Mouse (Mus musculus): Measurements from ENCODE around the gene Psma5. TPM values are rescaled to one million over a fixed set of nuclear protein-coding genes. Genes with fewer than 3 reads are reported as not detected.

Gene Psma5
- polyA plus RNA-seq, 1 experiment from 2014 or later = 263 TPM

DNA sequence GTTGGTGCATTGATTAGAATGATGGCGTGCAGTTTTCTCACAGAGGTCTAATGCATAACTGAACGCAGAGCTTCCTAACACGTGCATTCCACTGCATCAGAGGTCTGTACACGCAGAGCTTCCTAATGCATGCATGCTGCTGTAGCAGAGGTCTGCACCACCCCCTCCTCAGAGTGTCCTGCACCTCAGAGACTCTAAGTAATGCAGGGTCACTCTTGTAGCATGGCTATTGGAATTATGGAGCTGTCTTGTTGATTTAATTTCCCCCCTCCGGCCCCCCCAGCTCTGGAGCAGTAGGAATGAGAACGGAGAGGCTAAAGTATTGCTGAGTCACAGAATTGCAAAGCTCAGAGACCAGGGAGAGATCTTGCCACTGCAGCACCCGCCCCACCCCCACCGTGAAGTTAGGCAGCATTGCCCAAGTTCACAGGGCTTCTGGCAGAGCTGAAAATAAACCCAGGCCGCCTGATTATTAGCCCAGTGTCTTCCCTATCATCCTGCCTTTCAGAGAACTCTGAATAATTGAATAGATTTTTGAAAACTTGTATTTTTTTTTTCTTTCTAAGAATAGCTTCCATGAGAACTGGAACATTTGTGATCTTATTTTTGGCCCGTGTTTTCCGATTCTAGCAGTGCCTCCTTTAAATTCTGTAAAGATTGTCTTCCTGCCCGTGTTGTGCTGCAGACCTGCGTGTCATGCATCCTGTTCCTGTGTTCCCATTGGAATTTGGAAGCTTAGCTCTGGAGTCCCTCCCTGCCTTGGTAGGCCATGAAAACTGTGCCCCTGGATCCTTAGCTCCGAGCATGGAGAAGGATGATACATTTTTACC, 39.7 kb downstream of the Psma5 start:
- H3K9me3 ChIP-seq = no peaks in the 10 kb centered on the region
- no peaks in the 10 kb centered on the region for H3K27me3 ChIP-seq
- H3K9ac ChIP-seq = no peak overlapping the region
- H3K36me3 ChIP-seq = no peaks in the 10 kb centered on the region
- H3K27ac ChIP-seq = peak overlapping the region; percentile 55
- peak; percentile 50; the same call in 1 of the 2 replicates for ATAC-seq (ENCODE audit: insufficient number of reproducible peaks, insufficient read depth, low FRiP score, low TSS enrichment)
- 15% methylated on average over 14 of the region's 14 CpGs for WGBS
- H3K4me3 ChIP-seq = no peak overlapping the region
- H3K4me1 ChIP-seq = peaks cover 25% of the 10 kb centered on the region
- H3K4me2 ChIP-seq (replicated peaks) = peak overlapping the region; percentile 28

DNA sequence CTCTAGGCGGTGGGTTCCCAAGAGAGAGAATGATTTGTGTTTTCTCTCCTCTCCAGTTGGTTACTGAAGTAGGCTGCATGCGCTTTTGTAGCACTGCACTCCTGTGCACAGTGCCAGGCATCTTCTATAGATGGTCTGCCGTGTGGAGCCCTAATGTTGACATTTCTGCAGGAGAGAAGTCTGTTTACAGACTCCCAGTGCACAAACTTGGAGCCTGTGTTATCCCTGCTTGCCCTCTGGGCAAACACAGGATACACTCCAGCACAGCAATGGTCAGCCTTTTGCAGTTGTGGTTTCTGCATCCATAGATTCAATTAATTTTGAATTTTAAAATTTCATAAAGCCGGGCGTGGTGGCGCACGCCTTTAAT, 40.3 kb downstream of the Psma5 start:
- Histone ChIP-seq H3K27me3 (no peaks in the 10 kb centered on the region), H3K4me1 (peaks cover 25% of the 10 kb centered on the region), H3K4me3 (no peak overlapping the region), H3K36me3 (no peaks in the 10 kb centered on the region), H3K27ac (peak overlapping the region; percentile 55), H3K4me2 (replicated peaks) (no peak overlapping the region), H3K9me3 (no peaks in the 10 kb centered on the region), H3K9ac (no peak overlapping the region)
- ATAC-seq (ENCODE audit: insufficient number of reproducible peaks, insufficient read depth, low FRiP score, low TSS enrichment) = no peak
- 69% methylated on average over 7 of the region's 7 CpGs for WGBS

DNA sequence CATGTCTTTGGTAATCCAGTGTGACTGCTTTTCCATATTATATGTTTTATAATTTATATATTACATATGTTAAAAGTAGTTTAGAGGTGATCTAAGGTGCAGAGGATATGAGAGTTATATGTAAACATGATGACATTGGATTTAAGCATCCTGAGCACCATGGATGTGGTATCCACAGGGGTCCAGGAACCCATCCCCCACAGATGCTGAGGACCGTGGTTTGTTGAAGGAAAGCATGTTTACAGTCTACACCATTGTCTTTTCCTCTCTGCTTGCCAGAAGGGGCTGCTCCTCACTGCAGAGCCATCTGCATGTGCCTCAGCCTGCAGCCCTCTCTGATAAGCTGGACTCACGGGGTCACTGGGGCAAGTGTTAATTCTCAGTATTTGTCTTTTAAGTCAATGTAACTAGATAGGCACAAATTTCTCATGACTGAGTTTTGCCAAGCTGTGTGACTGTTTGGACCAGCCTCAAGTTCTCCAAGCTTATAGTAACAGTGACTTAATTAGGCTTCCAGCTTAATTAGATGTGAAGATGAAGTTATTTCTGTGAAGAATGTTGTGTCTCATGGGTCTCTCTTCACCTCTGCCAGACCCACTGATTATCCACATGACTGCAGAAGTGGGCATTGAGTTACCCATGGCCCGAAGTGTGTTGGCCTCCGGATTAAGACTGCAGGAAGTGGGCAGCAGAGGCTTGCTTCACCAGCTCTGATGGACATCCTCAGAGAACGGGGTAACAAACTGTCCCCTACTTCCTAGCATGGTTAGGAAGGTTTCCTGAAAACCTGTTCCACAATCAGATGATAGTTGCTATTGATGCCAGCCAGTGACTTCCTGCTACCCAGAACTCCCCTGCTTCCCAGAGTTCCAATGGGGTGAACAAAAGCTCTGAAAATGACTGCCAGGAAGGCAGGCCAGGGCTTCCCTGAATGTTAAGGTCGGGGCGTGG, 41.2 kb downstream of the Psma5 start:
- H3K36me3 ChIP-seq = no peaks in the 10 kb centered on the region
- H3K4me2 ChIP-seq (replicated peaks) = no peak overlapping the region
- ATAC-seq (ENCODE audit: insufficient number of reproducible peaks, insufficient read depth, low FRiP score, low TSS enrichment) = no peak
- no peak overlapping the region for H3K9ac ChIP-seq
- H3K4me3 ChIP-seq = no peak overlapping the region
- H3K9me3 ChIP-seq = no peaks in the 10 kb centered on the region
- no peak overlapping the region for H3K27ac ChIP-seq
- H3K27me3 ChIP-seq = no peaks in the 10 kb centered on the region
- peaks cover 25% of the 10 kb centered on the region for H3K4me1 ChIP-seq
- WGBS = 61% methylated on average over 7 of the region's 7 CpGs

DNA sequence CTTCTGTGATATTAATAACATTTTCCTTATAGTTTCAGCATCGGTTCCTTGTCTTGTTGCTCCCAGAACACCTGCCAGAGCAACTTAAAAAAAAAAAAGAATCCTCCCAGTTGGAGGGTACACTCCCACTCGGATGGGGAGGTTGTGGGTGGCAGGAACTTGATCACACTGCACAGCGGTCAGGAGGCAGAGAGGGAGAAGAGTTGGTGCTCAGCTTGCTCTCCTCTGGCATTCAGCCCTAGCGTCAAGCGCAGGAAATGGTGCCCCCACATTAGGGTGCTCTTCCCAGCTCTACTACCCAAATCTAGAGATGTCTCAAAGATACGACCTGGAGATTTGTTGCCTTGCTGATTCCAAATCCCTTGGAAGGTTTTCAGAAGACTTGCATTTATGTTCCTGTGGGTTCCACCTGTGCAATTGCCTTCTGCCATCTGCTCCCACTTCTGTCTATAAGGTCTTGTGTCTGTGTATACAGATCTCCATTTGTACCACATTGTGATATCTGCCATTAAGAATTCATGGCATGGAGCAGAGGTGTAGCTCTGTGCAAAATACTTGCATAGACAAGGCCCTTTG, 43.8 kb downstream of the Psma5 start:
- no peaks in the 10 kb centered on the region for H3K27me3 ChIP-seq
- H3K9me3 ChIP-seq = no peaks in the 10 kb centered on the region
- peaks cover 20% of the 10 kb centered on the region for H3K4me1 ChIP-seq
- 82% methylated on average over 6 of the region's 6 CpGs for WGBS
- H3K9ac ChIP-seq = no peak overlapping the region
- no peak overlapping the region for H3K4me3 ChIP-seq
- no peaks in the 10 kb centered on the region for H3K36me3 ChIP-seq
- H3K4me2 ChIP-seq (replicated peaks) = no peak overlapping the region
- ATAC-seq (ENCODE audit: insufficient number of reproducible peaks, insufficient read depth, low FRiP score, low TSS enrichment) = no peak
- no peak overlapping the region for H3K27ac ChIP-seq

DNA sequence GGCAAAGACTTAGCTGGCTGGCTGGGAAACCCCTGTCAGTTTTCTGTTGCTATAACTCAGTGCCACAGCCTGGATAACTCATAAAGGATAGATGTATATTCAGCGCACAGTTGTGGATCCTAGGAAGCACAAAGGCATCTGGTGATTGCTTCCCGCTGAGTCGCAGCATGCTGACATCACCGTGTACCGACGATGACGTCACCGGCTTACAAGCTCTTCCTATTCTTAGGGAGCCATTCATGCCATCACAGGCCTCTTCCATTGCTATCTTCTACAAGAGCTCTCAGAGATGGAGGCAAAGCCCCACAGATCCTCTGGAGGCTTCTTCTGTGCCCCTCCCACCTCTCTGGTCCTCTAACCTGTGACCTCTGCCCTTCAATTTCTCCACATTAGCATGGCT, 47.0 kb downstream of the Psma5 start:
- no peak for ATAC-seq (ENCODE audit: insufficient number of reproducible peaks, insufficient read depth, low FRiP score, low TSS enrichment)
- Histone ChIP-seq H3K4me1 (peaks cover 3% of the 10 kb centered on the region; the same call in 1 of the 2 replicates), H3K4me2 (replicated peaks) (no peak overlapping the region), H3K27me3 (no peaks in the 10 kb centered on the region), H3K4me3 (no peak overlapping the region), H3K9me3 (no peaks in the 10 kb centered on the region), H3K36me3 (no peaks in the 10 kb centered on the region), H3K9ac (no peak overlapping the region), H3K27ac (no peak overlapping the region)
- 96% methylated on average over 8 of the region's 8 CpGs for WGBS

DNA sequence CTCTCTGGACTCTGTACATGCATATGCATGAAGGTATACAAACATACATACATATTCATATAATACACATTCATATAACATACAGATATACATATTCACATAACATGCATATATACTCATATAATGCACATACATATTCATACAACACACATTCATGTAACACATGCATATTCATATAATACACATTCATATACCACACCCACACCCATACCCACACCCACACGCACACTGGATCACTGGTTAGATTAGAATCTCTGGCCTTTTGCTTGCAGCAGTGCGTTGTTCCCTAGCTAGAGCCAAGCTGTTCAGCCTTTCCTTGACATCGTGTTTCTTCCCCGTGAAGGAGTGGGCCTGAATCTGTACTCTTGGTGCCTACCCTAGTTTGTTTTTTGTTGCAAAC, 48.0 kb downstream of the Psma5 start:
- Histone ChIP-seq H3K27ac (no peak overlapping the region), H3K4me2 (replicated peaks) (no peak overlapping the region), H3K36me3 (no peaks in the 10 kb centered on the region), H3K9me3 (no peaks in the 10 kb centered on the region), H3K4me1 (peaks cover 3% of the 10 kb centered on the region; the same call in 1 of the 2 replicates), H3K9ac (no peak overlapping the region), H3K4me3 (no peak overlapping the region), H3K27me3 (no peaks in the 10 kb centered on the region)
- 75% methylated on average over 4 of the region's 4 CpGs for WGBS
- no peak for ATAC-seq (ENCODE audit: insufficient number of reproducible peaks, insufficient read depth, low FRiP score, low TSS enrichment)

DNA sequence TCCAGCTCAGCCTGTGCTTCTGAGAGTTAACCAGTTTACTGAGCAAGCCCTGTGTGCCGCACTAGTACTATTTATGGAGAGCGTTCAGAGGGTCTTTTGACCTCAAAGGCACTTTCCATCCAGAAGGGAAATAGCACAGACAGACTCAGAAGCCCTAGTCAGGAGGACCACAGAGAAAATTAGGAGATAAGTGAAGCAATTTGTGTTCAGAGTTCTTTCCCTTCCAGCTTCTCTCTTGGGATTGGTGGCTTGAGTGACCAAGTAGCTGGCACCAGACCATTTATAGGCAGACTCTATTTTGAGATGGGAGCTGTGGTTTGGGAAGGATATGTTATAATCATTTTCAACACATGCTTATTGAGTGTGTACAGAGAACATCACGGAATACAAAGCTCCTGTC, 49.7 kb downstream of the Psma5 start:
- H3K4me2 ChIP-seq (replicated peaks) = no peak overlapping the region
- H3K9ac ChIP-seq = no peak overlapping the region
- ATAC-seq (ENCODE audit: insufficient number of reproducible peaks, insufficient read depth, low FRiP score, low TSS enrichment) = no peak
- H3K4me1 ChIP-seq = peaks cover 3% of the 10 kb centered on the region; the same call in 1 of the 2 replicates
- WGBS = 39% methylated on average over 3 of the region's 3 CpGs
- no peak overlapping the region for H3K27ac ChIP-seq
- no peak overlapping the region for H3K4me3 ChIP-seq
- no peaks in the 10 kb centered on the region for H3K27me3 ChIP-seq
- H3K9me3 ChIP-seq = no peaks in the 10 kb centered on the region
- 0 out of 2 replicates have a peak, but pooled peaks cover 3% of the 10 kb centered on the region for H3K36me3 ChIP-seq

DNA sequence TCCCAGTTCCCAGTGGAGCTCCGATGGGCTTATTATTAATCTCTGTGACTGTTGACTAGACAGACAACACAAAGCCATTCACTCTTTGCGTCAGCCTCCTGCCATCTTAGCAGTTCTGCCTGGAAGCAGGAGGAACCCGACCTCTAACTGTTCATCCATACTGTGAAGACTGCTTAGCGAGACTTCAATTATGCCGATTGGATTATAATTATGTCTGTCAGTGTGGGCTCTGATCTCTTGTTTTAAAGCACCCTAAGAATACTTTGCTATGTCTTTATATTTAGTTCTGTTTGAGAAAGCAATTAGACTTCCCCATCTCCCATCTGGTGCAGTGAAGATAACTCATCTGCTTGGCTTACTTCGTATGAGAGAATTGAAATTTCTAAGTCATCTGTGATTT, 50.8 kb downstream of the Psma5 start:
- 72% methylated on average over 6 of the region's 6 CpGs for WGBS
- no peak overlapping the region for H3K4me2 ChIP-seq (replicated peaks)
- H3K27ac ChIP-seq = no peak overlapping the region
- peaks cover 3% of the 10 kb centered on the region; the same call in 1 of the 2 replicates for H3K4me1 ChIP-seq
- no peak overlapping the region for H3K9ac ChIP-seq
- 0 out of 2 replicates have a peak, but pooled peaks cover 3% of the 10 kb centered on the region for H3K36me3 ChIP-seq
- H3K4me3 ChIP-seq = no peak overlapping the region
- H3K27me3 ChIP-seq = no peaks in the 10 kb centered on the region
- no peak for ATAC-seq (ENCODE audit: insufficient number of reproducible peaks, insufficient read depth, low FRiP score, low TSS enrichment)
- H3K9me3 ChIP-seq = no peaks in the 10 kb centered on the region

DNA sequence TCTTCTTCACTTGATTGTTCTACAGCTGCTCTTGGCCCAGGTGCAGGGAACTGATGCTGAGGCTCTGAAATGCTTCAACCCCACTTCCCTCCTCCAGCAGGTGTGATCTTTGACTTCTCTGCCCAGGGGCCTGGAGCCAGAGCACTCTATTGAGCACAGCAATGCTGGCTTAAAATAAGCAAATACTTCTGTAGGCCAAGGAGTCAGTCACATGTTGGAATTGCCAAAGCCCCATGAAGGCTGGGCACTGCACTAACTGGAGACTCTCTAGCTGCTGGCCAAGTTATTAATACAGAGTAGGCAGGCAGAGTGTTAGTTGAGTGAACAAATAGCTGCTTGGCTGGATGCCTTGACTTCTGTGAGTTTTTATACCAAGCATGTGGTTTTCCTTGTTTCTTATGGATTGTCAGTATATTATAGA, 54.2 kb downstream of the Psma5 start:
- H3K36me3 ChIP-seq = 0 out of 2 replicates have a peak, but pooled peaks cover 3% of the 10 kb centered on the region

DNA sequence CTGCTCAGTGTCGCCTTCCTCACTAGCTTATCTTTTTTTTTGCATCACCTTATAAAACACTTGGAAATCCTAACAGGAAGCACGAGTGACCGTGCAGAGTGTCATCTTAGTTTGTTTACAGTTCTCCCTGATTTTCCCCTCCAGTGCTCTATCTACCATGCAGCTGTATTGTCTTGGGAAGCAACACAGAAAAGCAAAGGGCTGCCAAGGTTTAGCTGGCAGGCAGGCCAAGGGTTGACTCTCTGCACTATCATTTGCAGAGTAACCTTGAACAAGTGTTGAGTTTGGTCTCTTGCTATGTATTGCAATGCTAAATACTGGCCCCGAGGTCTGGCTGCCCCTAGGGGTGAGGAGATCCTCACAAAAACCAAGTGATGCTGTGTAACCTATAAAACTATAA, 55.0 kb downstream of the Psma5 start:
- Histone ChIP-seq H3K36me3 (0 out of 2 replicates have a peak, but pooled peaks cover 3% of the 10 kb centered on the region), H3K27me3 (no peaks in the 10 kb centered on the region), H3K4me2 (replicated peaks) (no peak overlapping the region), H3K9me3 (no peaks in the 10 kb centered on the region), H3K4me3 (no peak overlapping the region), H3K27ac (no peak overlapping the region), H3K4me1 (no peaks in the 10 kb centered on the region), H3K9ac (no peak overlapping the region)
- ATAC-seq (ENCODE audit: insufficient number of reproducible peaks, insufficient read depth, low FRiP score, low TSS enrichment) = no peak
- 84% methylated on average over 4 of the region's 4 CpGs for WGBS

More for the DNA sequence above, 54.2 kb downstream of the Psma5 start:
- H3K4me2 ChIP-seq (replicated peaks) = no peak overlapping the region
- no peak overlapping the region for H3K4me3 ChIP-seq
- no peaks in the 10 kb centered on the region for H3K27me3 ChIP-seq
- H3K4me1 ChIP-seq = no peaks in the 10 kb centered on the region
- ATAC-seq (ENCODE audit: insufficient number of reproducible peaks, insufficient read depth, low FRiP score, low TSS enrichment) = no peak
- no peak overlapping the region for H3K9ac ChIP-seq
- H3K9me3 ChIP-seq = no peaks in the 10 kb centered on the region
- no peak overlapping the region for H3K27ac ChIP-seq

DNA sequence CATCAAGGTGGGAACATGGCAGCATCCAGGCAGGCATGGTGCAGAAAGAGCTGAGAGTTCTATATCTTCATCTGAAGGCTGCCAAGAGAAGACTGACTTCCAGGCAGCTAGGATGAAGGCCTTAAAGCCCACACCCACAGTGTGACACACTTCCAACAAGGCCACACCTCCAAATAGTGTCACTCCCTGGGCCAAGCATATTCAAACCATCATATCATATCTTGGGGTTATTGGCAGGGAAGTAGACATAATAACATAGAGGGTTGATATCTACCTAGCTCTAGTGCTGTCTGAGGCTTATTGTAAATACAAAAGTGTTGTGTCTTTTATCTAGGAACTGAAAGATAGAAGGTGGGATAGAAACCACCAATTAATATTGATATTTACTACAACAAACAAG, 55.7 kb downstream of the Psma5 start:
- ATAC-seq (ENCODE audit: insufficient number of reproducible peaks, insufficient read depth, low FRiP score, low TSS enrichment) = no peak
- H3K9me3 ChIP-seq = no peaks in the 10 kb centered on the region
- no peak overlapping the region for H3K27ac ChIP-seq
- no peaks in the 10 kb centered on the region for H3K27me3 ChIP-seq
- H3K36me3 ChIP-seq = 0 out of 2 replicates have a peak, but pooled peaks cover 3% of the 10 kb centered on the region
- no peak overlapping the region for H3K9ac ChIP-seq
- no peaks in the 10 kb centered on the region for H3K4me1 ChIP-seq
- H3K4me2 ChIP-seq (replicated peaks) = no peak overlapping the region
- H3K4me3 ChIP-seq = no peak overlapping the region
